Mouse (Mus musculus): Measurements from ENCODE around the gene Tex48.

The Tex48 gene

DNA sequence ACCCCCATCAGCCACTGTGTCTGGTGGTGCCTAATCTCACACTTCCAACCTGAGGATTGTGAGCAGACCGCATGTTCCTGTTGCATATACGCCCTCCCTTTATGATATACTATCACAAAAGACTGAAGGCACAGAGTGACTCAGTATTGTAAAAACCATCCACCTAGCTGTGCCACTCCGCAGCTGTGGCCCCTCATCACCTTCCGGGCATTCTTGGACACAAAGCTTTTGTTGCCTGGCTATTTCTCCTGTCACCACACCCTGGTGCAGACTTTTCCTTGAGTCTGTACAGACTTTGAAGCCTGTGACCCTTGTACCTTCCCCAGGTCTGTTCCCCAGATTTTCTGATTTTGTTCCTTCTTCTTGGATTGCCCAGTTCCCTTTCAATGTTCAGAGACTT is 26.2 kb downstream of the Tex48 start:
- no peak for ATAC-seq (ENCODE audit: insufficient number of reproducible peaks, low FRiP score, low TSS enrichment)

DNA sequence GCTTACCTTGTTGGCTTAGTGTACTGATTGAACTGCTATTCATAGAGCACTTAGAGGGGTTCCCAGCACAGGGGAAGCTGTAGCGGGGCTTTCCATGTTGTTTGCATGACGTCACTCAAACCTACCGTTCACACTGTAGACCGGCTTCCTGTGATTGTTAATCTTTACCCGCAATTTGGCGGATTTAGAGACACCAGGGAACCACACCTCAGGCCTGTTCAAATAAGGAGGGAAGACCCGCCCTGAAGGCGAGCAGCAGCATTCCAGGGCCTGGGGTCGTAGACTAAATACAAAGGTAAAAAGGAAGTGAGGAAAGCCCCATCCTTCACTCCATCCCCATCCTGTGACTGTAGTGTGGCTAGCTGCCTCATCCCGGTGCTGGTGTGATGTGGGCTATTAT is 27.0 kb downstream of the Tex48 start:
- ATAC-seq (ENCODE audit: insufficient number of reproducible peaks, low FRiP score, low TSS enrichment) = no peak

DNA sequence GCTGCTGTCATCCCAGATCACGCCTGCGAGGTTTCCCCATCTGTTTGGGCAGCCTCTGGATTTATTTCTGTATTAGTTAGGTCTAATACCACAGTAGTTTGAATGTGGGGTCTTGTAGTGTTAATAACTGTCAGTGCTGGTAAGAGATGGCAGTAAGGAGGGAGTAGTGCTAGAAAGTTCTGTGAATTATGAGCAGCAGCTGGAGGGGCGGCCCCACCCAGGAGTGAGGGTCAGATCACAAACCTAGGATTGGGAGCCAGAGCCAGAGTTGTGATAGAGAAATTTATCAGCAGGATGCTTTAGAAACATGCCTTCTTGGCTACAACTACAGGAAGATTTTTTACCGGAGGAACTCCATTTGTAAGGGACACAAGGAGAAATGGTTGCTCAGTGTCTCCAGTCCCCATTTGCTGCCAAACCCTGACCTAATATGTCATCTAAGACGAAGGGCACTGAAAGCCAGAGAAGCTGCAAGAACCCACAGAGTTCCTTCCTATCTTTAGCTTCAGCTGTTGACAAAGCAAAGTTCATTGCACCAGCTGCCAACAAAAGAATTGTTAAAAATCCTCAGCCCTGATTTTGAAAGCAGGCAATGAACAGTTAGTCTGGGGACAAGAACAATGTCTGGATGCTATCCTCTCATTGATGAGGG is 27.6 kb downstream of the Tex48 start:
- no peak for ATAC-seq (ENCODE audit: insufficient number of reproducible peaks, low FRiP score, low TSS enrichment)

DNA sequence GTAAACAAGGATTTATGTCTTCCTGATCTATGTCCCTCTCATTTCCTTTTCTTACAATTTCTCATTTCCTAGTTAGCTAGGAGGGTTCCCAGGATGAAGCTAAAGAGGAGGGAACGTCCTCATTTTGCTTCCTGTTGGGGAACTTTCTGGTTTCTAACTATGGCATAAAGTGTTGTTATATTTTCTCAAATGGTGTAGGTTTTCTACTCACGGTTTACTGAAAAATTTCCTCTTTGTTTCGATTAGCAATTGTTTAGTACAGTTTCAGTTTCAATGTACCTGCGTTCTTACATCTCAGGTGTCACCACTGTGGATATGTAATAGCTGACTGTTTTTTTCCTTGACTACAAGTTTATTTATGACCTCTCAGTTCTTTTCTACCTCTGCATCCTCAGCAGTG is 31.7 kb downstream of the Tex48 start:
- ATAC-seq (ENCODE audit: insufficient number of reproducible peaks, low FRiP score, low TSS enrichment) = no peak

DNA sequence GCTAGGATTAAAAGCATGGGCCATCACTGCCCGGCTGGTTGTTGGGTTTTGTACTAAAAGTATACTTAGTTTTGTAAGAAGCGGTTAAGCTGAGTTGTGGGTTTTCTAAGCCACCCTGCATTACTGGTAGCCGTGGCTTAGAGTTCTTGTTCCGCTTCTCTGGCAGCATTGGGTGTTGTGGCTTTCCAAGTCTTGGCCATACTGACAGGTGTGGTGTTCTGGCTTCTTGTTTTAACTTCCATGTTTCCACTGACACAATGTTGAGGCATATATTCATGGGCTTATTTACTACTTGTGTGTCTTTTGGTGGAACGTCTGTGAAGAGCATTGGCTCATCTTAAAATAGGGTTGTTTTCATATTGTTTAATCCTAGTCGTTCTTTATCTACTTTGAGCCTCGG is 32.2 kb downstream of the Tex48 start:
- ATAC-seq (ENCODE audit: insufficient number of reproducible peaks, low FRiP score, low TSS enrichment) = no peak

DNA sequence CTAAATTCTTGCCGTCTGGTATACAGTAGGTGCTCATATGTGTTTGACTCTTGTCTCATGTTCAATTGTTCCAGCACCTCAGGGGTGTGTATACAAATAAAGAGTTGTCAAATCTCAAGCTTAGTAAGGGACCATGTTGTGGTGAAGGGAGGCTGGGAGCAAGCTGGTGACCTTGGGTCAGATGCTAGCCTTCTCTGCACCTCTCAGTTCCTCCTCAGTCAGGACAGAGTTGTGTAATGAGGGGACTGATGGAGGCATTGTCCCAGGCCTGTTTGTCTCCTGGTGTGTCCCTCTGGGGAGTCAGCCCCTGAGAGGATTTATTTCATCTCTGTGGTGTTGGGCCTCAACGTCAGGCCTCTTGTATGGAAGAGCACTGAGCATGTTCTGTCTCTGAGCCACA is 36.0 kb downstream of the Tex48 start:
- no peak for ATAC-seq (ENCODE audit: insufficient number of reproducible peaks, low FRiP score, low TSS enrichment)

DNA sequence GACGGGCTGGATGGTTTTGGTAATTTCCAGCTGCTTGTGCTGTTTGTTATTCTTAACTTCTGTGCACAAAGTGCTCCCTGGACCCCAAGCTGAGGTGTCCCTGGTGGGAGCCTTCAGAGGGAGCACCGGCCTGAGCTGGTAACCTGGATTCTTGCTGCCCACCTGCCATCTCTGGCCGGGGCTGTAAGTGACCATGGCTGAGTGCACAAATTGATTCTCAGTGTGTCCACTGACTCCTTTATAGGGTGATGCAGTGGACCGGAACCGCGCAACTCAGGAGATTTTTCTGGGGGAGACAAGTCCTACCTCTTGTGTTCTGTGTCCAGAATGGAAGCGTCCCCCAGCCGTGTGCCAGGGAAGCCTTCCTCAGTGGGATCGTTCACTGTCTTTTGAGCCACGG is 37.0 kb downstream of the Tex48 start:
- ATAC-seq (ENCODE audit: insufficient number of reproducible peaks, low FRiP score, low TSS enrichment) = no peak

DNA sequence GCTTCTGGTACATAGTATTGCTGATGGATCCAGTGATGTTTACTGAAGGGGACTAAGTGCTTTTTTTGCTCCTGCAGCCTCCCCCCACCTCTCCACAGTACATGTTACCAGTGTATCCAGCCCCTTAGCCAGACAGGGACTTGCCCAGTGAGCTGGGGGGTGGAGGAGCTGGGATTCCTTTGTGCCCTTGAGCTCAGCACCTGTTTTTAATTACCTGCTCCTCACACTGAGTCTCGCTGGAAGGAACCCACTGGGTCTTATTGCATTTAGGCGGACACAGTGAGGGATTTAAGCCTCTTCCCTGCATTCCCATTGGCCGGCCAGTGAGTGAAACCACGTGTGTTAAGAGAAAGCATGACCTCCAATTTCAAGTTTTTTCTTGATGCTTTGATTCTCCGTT is 39.6 kb downstream of the Tex48 start:
- ATAC-seq (ENCODE audit: insufficient number of reproducible peaks, low FRiP score, low TSS enrichment) = no peak

DNA sequence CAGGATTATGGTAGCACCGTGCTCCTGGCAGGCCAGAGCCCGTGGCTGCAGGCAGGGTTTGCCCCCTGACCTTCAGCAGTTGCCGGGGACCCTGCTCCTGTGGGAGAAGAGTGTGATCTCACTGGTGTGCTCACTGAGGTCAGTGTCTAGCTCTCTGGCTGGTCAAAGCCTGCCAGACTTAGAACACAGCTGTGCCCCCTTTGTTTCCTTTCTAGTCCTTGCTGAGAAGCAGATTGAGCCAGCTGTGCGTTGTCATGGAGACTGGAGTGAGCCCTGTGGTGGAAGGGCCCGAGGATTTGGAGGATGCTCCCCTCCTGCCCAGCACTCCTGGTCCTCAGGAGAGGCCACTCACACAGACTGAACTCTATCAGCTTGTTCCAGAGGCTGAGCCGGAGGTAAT is 42.1 kb downstream of the Tex48 start:
- ATAC-seq (ENCODE audit: insufficient number of reproducible peaks, low FRiP score, low TSS enrichment) = no peak

DNA sequence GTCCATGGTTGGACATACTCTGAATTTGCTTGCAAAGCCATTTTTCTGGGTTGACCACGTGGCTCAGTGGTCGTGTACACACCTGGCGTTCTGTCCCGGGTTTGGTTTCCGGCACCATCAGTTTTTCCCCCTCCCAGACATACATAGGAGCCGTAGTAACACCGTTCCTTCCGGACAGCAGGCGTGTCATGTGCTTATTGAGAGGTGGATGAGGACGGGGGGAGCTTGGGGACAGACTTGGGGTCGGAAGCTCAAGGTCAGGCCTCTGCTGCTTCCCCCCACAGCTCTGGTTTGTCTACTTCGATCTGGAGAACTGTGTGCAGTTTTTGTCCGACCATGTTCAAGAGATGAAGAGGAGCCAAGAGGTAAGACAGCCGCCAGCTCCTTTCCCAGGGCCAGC is 42.6 kb downstream of the Tex48 start:
- no peak for ATAC-seq (ENCODE audit: insufficient number of reproducible peaks, low FRiP score, low TSS enrichment)

DNA sequence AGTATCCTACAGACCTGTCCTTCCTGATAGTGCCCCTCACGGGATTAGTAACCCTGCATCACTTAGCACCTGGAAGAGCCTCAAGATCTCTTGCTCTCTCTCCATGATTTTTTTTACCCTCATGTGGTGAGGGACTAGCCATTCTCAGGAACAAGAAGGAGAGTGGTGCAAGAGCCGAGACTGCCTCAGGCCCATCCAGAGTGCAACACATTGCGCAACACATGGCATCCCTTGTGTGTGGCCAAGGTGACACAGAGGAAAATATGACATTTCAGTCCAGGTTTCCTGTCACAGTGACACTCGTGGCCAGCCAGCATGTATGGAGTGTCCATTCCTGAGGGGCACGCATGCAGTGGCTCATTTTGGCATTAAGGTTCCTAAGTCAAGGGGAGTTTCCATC is 49.6 kb downstream of the Tex48 start:
- no peak for ATAC-seq (ENCODE audit: insufficient number of reproducible peaks, low FRiP score, low TSS enrichment)

DNA sequence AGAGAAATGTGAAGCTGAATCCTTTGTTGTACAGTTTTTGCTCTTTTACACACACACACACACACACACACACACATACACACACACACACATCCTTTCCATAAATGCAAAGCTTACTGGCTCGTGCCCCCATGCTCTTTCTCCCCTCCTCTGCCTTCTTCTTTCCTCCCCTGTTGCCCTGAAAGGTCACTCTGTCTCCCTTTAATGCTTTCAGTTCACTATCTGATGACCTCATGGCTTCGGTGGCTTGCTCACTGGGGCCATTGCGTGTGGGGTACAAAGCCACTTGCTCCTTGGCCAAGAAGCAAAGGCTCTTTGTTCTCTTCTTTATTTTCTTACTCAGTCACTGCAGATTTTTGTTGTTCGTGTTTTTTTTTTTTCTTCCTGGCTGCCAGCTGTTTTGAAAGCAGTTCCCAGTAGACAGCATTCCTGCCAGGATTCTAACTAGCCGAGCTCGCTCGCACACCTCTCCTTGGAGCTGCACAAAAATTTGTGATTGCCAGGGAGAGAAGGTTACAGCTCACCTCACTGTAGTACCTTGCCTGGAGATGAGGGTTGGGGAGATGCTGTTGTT is 51.9 kb downstream of the Tex48 start:
- no peak for ATAC-seq (ENCODE audit: insufficient number of reproducible peaks, low FRiP score, low TSS enrichment)

DNA sequence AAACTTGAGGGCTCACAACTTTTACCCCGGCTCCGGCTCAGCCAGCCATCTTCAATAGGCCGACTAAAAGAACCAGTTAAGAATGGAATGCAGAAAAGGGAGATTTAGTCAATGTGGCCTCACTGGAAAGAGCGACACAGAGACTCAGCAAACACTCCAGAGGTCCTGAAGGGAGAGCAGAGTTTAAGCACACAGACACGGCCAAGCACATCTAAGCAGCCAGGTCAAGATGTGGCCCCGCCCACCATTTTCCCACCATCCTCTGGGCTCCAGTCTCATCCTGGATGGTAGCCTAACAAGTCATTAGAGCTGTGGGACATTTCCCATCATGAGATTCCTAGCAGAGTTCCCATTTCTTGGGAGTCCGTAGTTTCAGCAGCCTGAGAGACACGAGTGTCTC is 52.9 kb downstream of the Tex48 start:
- no peak for ATAC-seq (ENCODE audit: insufficient number of reproducible peaks, low FRiP score, low TSS enrichment)

DNA sequence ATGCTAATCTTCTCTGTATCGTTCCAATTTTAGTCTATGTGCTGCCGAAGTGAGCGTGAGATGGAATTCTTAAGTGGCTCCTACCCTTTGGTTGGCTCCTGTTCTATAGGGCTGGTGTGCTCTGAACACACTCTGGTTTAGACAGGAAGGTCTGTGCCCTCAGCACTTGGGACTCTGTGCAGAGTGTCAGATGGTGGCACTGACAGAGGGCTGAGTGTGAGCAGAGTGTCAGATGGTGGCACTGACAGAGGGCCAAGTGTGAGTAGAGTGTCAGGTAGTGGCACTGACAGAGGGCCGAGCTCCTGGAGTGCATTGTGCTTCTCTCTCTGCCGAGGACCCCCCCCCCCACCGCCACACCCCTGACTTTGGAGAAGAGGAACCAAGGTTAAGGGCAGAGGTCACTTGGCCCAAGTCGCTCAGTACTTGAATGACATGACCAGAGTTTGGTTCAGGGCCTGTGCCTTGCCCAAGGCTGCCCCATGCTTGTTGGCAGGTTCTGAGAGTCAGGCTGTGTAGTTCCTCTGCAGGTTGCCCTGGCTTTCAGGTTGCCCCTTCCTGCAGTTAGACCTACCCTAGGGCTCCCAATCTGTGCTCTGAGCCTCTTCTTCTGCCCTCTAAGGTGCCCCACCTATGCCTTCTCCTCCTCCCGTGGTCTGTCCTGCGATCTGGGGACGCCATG is 54.4 kb downstream of the Tex48 start:
- ATAC-seq (ENCODE audit: insufficient number of reproducible peaks, low FRiP score, low TSS enrichment) = no peak

DNA sequence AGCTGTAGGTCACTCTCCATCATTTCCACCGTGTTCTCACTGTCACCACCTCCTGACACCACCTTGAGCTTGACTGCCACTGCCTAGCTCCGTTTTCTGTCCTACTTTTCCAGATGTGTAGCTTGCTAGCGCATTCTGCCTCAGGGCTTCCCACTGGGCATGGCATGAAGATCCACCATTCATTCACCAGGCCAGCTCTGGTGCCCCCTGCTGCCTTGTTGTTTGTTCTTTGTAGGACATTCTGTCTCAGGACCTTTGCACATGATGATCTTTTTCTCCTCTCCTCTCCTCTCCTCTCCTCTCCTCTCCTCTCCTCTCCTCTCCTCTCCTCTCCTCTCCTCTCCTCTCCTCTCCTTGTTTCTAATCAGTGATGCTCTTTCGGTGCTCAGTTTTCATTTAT is 59.5 kb downstream of the Tex48 start:
- no peak for ATAC-seq (ENCODE audit: insufficient number of reproducible peaks, low FRiP score, low TSS enrichment)

DNA sequence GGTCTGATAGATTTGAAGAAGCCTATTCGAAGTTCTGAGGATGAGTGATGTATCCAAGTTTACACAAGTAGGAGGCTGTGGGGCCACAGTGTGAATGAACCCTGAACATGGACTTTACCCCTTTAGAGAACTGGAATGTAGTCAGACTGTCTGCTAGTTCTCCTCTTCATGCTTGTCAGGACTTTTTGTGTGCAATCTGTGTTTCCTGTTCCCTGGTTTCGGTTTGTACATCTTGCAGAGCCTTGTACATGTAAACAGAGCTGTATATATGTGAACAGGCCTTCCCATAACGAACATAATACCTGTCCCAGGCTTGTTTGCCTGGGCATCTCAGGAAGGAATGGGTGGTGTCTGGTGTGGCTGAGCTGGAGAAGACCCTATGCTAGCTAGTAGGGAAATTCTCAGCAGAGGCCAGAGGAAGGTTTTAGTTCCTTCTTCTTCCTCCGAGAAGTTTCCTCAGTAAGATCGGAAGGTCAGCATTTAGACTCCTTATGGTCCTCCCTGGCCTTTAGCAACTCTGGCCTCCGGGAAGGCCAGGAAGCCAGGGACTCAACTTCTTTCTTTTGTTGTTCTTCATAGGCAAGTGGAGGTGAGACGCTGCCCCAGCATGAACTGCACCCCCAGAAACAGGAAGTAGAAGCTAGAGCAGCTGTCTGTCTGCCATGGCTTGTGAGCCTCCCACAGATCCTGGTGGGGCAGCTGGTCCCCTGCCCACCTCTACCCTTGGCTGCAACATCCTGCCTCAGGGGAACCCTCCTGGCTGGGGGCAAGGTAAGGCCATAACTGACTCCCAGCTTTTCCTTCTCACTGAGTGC is 60.2 kb downstream of the Tex48 start:
- no peak for ATAC-seq (ENCODE audit: insufficient number of reproducible peaks, low FRiP score, low TSS enrichment)

DNA sequence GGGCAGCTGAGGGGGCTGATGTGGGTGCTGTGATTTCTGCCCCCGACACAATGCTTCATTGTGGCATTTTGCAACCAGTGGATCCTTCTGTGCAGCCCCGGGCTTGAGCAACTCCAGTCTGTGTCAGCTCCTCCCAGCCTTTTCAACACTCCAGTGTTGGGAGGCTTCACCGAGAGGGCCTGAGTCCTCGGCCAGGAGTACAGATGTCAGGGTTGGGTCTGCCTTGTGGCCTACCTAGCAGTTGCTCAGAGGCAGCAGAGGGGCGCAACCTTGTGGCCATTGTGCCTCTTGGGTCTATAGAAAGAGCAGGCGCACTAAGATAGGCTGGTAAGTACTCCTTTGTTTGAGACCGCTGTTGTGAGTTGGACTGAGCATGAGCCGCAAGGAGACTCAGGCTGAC is 62.1 kb downstream of the Tex48 start:
- ATAC-seq (ENCODE audit: insufficient number of reproducible peaks, low FRiP score, low TSS enrichment) = no peak

DNA sequence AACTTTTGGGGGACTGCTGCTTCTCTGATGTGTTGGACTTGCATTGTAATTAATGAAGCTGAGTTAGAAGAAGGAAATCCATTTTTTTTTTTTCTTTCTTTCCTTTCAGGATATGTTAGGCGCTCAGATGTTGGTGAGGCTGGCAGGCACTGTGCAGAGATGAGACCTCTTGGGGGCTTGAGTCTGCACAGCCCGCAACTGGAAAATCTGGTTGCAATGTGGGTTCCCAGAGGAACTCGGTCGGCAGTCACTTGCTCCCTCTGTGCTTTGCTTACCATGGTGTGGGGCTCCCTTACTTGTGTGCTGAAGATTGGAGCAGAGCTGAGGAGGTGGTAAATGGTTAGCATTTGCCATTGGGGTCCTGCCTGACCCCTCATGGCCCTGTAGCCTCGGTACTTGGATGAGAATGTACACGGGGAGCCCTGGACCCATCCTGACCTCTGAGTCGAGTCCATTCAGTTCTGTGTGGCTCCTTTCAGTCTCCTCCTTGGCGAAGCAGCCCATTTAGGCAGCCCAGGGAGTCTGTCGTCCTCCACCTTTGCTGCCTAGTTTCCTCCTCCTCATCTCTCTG is 63.0 kb downstream of the Tex48 start:
- peak; percentile 4; the same call in 1 of the 2 replicates for ATAC-seq (ENCODE audit: insufficient number of reproducible peaks, low FRiP score, low TSS enrichment)

DNA sequence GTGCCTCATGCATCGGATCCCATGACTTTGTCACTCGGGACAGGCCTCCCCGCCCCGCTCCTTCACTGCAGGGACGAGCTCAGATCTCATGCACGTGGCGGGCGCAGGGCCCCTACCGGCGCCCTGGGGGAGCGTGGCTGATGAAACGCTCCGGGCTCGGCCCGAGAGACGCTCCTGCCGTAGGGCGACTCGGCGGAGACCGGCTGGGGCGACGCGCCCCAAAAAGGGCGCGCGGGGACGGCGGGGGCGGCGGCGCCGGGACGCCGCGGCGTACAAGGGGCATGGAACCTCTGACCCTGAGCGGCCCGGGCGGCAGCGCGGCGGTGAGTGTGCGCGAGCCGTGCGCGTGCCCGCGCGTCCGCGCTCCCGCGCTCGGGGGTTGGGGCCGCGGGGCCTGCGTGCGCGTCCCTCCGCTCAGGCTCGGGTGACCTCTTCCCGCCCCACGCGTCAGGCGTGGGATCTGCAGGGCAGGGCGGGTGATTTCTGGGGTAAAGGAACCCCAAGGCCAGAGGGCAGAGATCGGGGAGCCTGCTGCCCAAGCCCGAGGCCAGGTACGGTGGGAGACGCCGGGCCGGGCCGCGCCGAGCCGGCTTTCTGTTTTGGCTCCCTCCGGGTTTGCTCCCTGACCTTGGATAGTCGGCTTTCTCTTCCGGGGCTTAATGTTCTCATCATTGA is 63.7 kb downstream of the Tex48 start, which contains the start of gene Tmem268:
TSS of gene Tmem268 (plus strand) at position 375 of the 675 bp plus-strand sequence.
- peak; percentile 83 for ATAC-seq (ENCODE audit: insufficient number of reproducible peaks, low FRiP score, low TSS enrichment)

Measured in cerebellum, adult (tissue).